ENCODE assay signal across 8 mouse cellular contexts in genomic region chrX:102003632-102004315, GRCm38 (mm10).
DNase-seq lines count a peak whose midpoint lies in the region; ATAC-seq and TF ChIP-seq lines count a peak whose summit lies in the region.

No protein-coding gene starts in this region.

- peaks cover 11% of the 10 kb centered on the region for H3K4me1 ChIP-seq in heart, embryonic 11.5 days (ENCODE audit: control insufficient read depth, insufficient read depth, low read length)
- H3K4me1 ChIP-seq in forebrain, embryonic 15.5 days: peaks cover 6% of the 10 kb centered on the region; the same call in 1 of the 2 replicates
- peaks cover 17% of the 10 kb centered on the region; the same call in 1 of the 2 replicates for H3K4me1 ChIP-seq in neural tube, embryonic 12.5 days
- no peaks in the 10 kb centered on the region for H3K4me1 ChIP-seq in thymus, adult 2 months (replicated peaks; ENCODE audit: control insufficient read depth, insufficient read depth, low read length)

- peak overlapping the region; percentile 66 for H3K4me2 ChIP-seq in heart, embryonic 11.5 days
- peak overlapping the region; percentile 53 for H3K4me2 ChIP-seq in forebrain, embryonic 15.5 days (replicated peaks)
- peak overlapping the region; percentile 59 for H3K4me2 ChIP-seq in neural tube, embryonic 12.5 days (replicated peaks)

- DNase-seq in heart, adult 11 months: no peak
- DNase-seq in ZHBTc4 (ENCODE audit: low read depth, low spot score): peak; percentile 31
- DNase-seq in layer of hippocampus, postnatal 25 days (ENCODE audit: extremely low spot score in 1 of 2, low spot score in 1 of 2): peak; percentile 41 to 42
- DNase-seq in adrenal gland, postnatal 25 days: no peak
- DNase-seq in thymus, adult 2 months: no peak

- no peaks in the 10 kb centered on the region for H3K36me3 ChIP-seq in heart, embryonic 11.5 days (ENCODE audit: control insufficient read depth, insufficient read depth, low read length)
- no peaks in the 10 kb centered on the region for H3K36me3 ChIP-seq in forebrain, embryonic 15.5 days
- H3K36me3 ChIP-seq in neural tube, embryonic 12.5 days: no peaks in the 10 kb centered on the region
- no peaks in the 10 kb centered on the region for H3K36me3 ChIP-seq in thymus, adult 2 months (ENCODE audit: control insufficient read depth, insufficient read depth, low read length)

- TF ChIP-seq CTCF in thymus, adult 2 months (IDR thresholded peaks at IDR 0.05; ENCODE audit: borderline replicate concordance, control insufficient read depth, extremely low read depth, insufficient read depth, low read length, poor library complexity): no peak

- 22% methylated on average over 20 of the region's 20 CpGs for WGBS in heart, embryonic 11.5 days (ENCODE audit: insufficient replicate concordance)
- 23% methylated on average over 20 of the region's 20 CpGs for WGBS in forebrain, embryonic 15.5 days
- WGBS in neural tube, embryonic 12.5 days: 20% methylated on average over 20 of the region's 20 CpGs
- 18% methylated on average over 20 of the region's 20 CpGs for WGBS in thymus, adult 2 months

- H3K27ac ChIP-seq in heart, embryonic 11.5 days (ENCODE audit: low read depth, low read length): peak overlapping the region; percentile 80
- H3K27ac ChIP-seq in forebrain, embryonic 15.5 days (replicated peaks): peak overlapping the region; percentile 37
- H3K27ac ChIP-seq in neural tube, embryonic 12.5 days: no peak overlapping the region
- no peak overlapping the region for H3K27ac ChIP-seq in thymus, adult 2 months (ENCODE audit: control insufficient read depth, insufficient read depth, low read length)

- H3K27me3 ChIP-seq in heart, embryonic 11.5 days (ENCODE audit: control insufficient read depth, insufficient read depth, low read length): peaks cover 19% of the 10 kb centered on the region
- 0 out of 2 replicates have a peak, but pooled peaks cover 7% of the 10 kb centered on the region for H3K27me3 ChIP-seq in forebrain, embryonic 15.5 days
- H3K27me3 ChIP-seq in neural tube, embryonic 12.5 days (replicated peaks): peaks cover 26% of the 10 kb centered on the region
- no peaks in the 10 kb centered on the region; the same call in 1 of the 2 replicates for H3K27me3 ChIP-seq in thymus, adult 2 months (ENCODE audit: control insufficient read depth, insufficient read depth, low read length)

- no peak for ATAC-seq in heart, embryonic 11.5 days (replicated peaks; ENCODE audit: insufficient number of reproducible peaks, low FRiP score, low TSS enrichment)
- peak; percentile 92 for ATAC-seq in forebrain, embryonic 15.5 days (replicated peaks)
- peak; percentile 79 for ATAC-seq in neural tube, embryonic 12.5 days (ENCODE audit: low FRiP score, low read depth)

- H3K9me3 ChIP-seq in heart, embryonic 11.5 days (replicated peaks; ENCODE audit: control insufficient read depth, low read length): no peaks in the 10 kb centered on the region
- no peaks in the 10 kb centered on the region for H3K9me3 ChIP-seq in forebrain, embryonic 15.5 days
- no peaks in the 10 kb centered on the region for H3K9me3 ChIP-seq in neural tube, embryonic 12.5 days

- H3K4me3 ChIP-seq in heart, embryonic 11.5 days (ENCODE audit: low read depth, low read length): peak overlapping the region; percentile 42
- H3K4me3 ChIP-seq in forebrain, embryonic 15.5 days: peak overlapping the region; percentile 39
- H3K4me3 ChIP-seq in neural tube, embryonic 12.5 days: peak overlapping the region; percentile 27; the same call in 1 of the 2 replicates
- no peak overlapping the region for H3K4me3 ChIP-seq in thymus, adult 2 months (ENCODE audit: control insufficient read depth, insufficient read depth, low read length)

- H3K9ac ChIP-seq in heart, embryonic 11.5 days (ENCODE audit: low read depth, low read length): no peak overlapping the region
- H3K9ac ChIP-seq in forebrain, embryonic 15.5 days (replicated peaks): peak overlapping the region; percentile 32
- H3K9ac ChIP-seq in neural tube, embryonic 12.5 days: no peak overlapping the region

- TF ChIP-seq POLR2A in thymus, adult 2 months (IDR thresholded peaks at IDR 0.05; ENCODE audit: control insufficient read depth, extremely low read depth, insufficient read depth, low read length, poor library complexity): no peak

Comparison
In these comparisons a context has a peak if more than half of its experiments do, and no peak if none do; other contexts are left out.
1. H3K27ac ChIP-seq: peak in heart, embryonic 11.5 days (single experiment) and forebrain, embryonic 15.5 days (single experiment); none in neural tube, embryonic 12.5 days (single experiment) and thymus, adult 2 months (single experiment).
2. DNase-seq: peak in ZHBTc4 (single experiment) and layer of hippocampus, postnatal 25 days (2 of 2); none in heart, adult 11 months (single experiment), adrenal gland, postnatal 25 days (single experiment) and thymus, adult 2 months (single experiment).
3. Peak in every context shown above with its lines, with median percentiles within 50 percentile points of each other: H3K4me2 ChIP-seq.